Mouse (Mus musculus) lung, postnatal 4 days (tissue): ENCODE measurements around the gene Slc7a10.
"Not testable (repeated sequence)": the region's sequence is repeated elsewhere in the genome, so short reads cannot be mapped to it uniquely, and the experiment has no call there.

Experiments
- DNase-seq, 2 experiments: peaks; one replicate each; pipeline ENCODE4 v3.0.0; 2021

The Slc7a10 gene

GRCm38 (mm10) chr7:35175533-35175932 lies 10.7 kb upstream of the Slc7a10 start:
- peak in 1 of 2 experiments; percentile 20 for DNase-seq

GRCm38 (mm10) chr7:35176412-35177381 lies 9.5 kb upstream of the Slc7a10 start:
- DNase-seq: peak; percentile 23 to 51

GRCm38 (mm10) chr7:35184833-35185724 lies 1.1 kb upstream of the Slc7a10 start:
- DNase-seq: peak; percentile 59 to 73

- DNase-seq: no peak
Measured at GRCm38 (mm10) chr7:35189699-35190098, 3.5 kb downstream of the Slc7a10 start.

GRCm38 (mm10) chr7:35191276-35191675 lies 5.1 kb downstream of the Slc7a10 start:
- no peak for DNase-seq

- DNase-seq: peak; percentile 41 to 84
Measured at GRCm38 (mm10) chr7:35197022-35197421, 10.8 kb downstream of the Slc7a10 start.

- DNase-seq: peak in 1 of 2 experiments; percentile 75
Measured at GRCm38 (mm10) chr7:35198981-35199754, 13.0 kb downstream of the Slc7a10 start.

GRCm38 (mm10) chr7:35199755-35200154 lies 13.6 kb downstream of the Slc7a10 start:
- peak in 1 of 2 experiments; percentile 15 for DNase-seq

GRCm38 (mm10) chr7:35211791-35212190 lies 25.6 kb downstream of the Slc7a10 start:
- DNase-seq: no peak

GRCm38 (mm10) chr7:35214442-35215222 lies 28.4 kb downstream of the Slc7a10 start:
- DNase-seq: no peak

- DNase-seq: peak; percentile 78 to 89
Measured at GRCm38 (mm10) chr7:35215225-35215624, 29.0 kb downstream of the Slc7a10 start, which contains the start of gene Lrp3. Gene Lrp3, minus strand, starts transcription at chr7:35215498.

GRCm38 (mm10) chr7:35215731-35216130 lies 29.5 kb downstream of the Slc7a10 start:
- no peak for DNase-seq

GRCm38 (mm10) chr7:35220694-35221365 lies 34.6 kb downstream of the Slc7a10 start:
- DNase-seq: no peak

- DNase-seq: no peak
Measured at GRCm38 (mm10) chr7:35230333-35230732, 44.1 kb downstream of the Slc7a10 start.

GRCm38 (mm10) chr7:35232796-35233455 lies 46.7 kb downstream of the Slc7a10 start:
- no peak for DNase-seq

GRCm38 (mm10) chr7:35233861-35234260 lies 47.7 kb downstream of the Slc7a10 start:
- no peak for DNase-seq

GRCm38 (mm10) chr7:35234361-35235245 lies 48.4 kb downstream of the Slc7a10 start:
- peak; percentile 97 to 98 for DNase-seq

- peak; percentile 68 to 82 for DNase-seq
Measured at GRCm38 (mm10) chr7:35235308-35235707, 49.1 kb downstream of the Slc7a10 start.

- not testable (repeated sequence) for DNase-seq
Measured at GRCm38 (mm10) chr7:35237935-35238334, 51.8 kb downstream of the Slc7a10 start.
